Mouse (Mus musculus): Measurements from ENCODE around the gene Hnrnpab. TPM values are rescaled to one million over a fixed set of nuclear protein-coding genes. Genes with fewer than 3 reads are reported as not detected.

Hnrnpab gene
- total and polyA plus RNA-seq, 3 experiments, result 893 to 2,181 (median 1,100) TPM

GRCm38 (mm10) chr11:51594715-51595350 is 11.8 kb downstream of the Hnrnpab start:
- H3K79me2 ChIP-seq (replicated peaks; ENCODE audit: control insufficient read depth, extremely low read depth, insufficient read depth, poor library complexity, severe bottlenecking), result peaks cover 2% of the 10 kb centered on the region; the same call in 1 of the 2 replicates
- no peak overlapping the region for H3K9ac ChIP-seq (ENCODE audit: insufficient read depth, low read depth)
- no peaks in the 10 kb centered on the region for H3K9me3 ChIP-seq (replicated peaks; ENCODE audit: low read length)
- H3K36me3 ChIP-seq (replicated peaks in 1 of 2; ENCODE audit: control insufficient read depth in 1 of 2, insufficient read depth in 1 of 2, low read length in 1 of 2), result peaks cover 87 to 96% of the 10 kb centered on the region in 2 experiments
- no peak overlapping the region for H3K27ac ChIP-seq (ENCODE audit: insufficient read depth, low read depth)
- no peak overlapping the region for H3K4me3 ChIP-seq (replicated peaks in 1 of 3; ENCODE audit: low read depth in 2 of 3, low read length in 2 of 3, poor library complexity in 1 of 3)
- dilution Hi-C loops (cut with MboI; ENCODE audit: extremely low pct_ligation_motif_present, extremely low pct_unique_long_range_greater_than_20kb, low sequenced_read_pairs), result no loop called here
- H3K4me1 ChIP-seq (ENCODE audit: control insufficient read depth in 1 of 2, insufficient read depth in 2 of 2), result peaks cover 0 to 20% of the 10 kb centered on the region in 2 experiments; a peak in 1 of 4 replicates
- no peak for DNase-seq (ENCODE audit: extremely low read depth)
- TF ChIP-seq NELFE (IDR thresholded peaks at IDR 0.05; ENCODE audit: low read depth, low read length) (no peak), POLR2A (IDR thresholded peaks at IDR 0.05; ENCODE audit: low read depth, low read length) (peak; percentile 53), JUND (conservative IDR thresholded peaks at IDR 0.05; ENCODE audit: low read depth, low read length) (no peak), NRF1 (IDR thresholded peaks at IDR 0.05; ENCODE audit: low read depth, low read length) (no peak), USF2 (conservative IDR thresholded peaks at IDR 0.05; ENCODE audit: low read depth, low read length) (no peak), JUN (IDR thresholded peaks at IDR 0.05; ENCODE audit: insufficient read depth, low read depth, low read length) (no peak), MXI1 (IDR thresholded peaks at IDR 0.05; ENCODE audit: low read depth, low read length) (no peak), ZNF384 (IDR thresholded peaks at IDR 0.05; ENCODE audit: low read depth, low read length) (no peak), TBP (conservative IDR thresholded peaks at IDR 0.05; ENCODE audit: low read depth, low read length) (0 out of 2 replicates have a peak, but pooled peaks have one; percentile 28), BHLHE40 (IDR thresholded peaks at IDR 0.05; ENCODE audit: low read depth, low read length) (no peak)
- no peaks in the 10 kb centered on the region for H3K27me3 ChIP-seq (replicated peaks)
- in situ Hi-C loops (cut with MboI; ENCODE audit: low pct_ligation_motif_present, low pct_unique_long_range_greater_than_20kb, low sequenced_read_pairs), result no loop called here
- H3K4me2 ChIP-seq (ENCODE audit: insufficient read depth, low read depth, poor library complexity, severe bottlenecking), result no peak overlapping the region

GRCm38 (mm10) chr11:51593849-51594248 is 12.8 kb downstream of the Hnrnpab start:
- Histone ChIP-seq H3K36me3 (replicated peaks in 1 of 2; ENCODE audit: control insufficient read depth in 1 of 2, insufficient read depth in 1 of 2, low read length in 1 of 2) (peaks cover 81 to 96% of the 10 kb centered on the region in 2 experiments), H3K27me3 (replicated peaks) (no peaks in the 10 kb centered on the region), H3K9ac (ENCODE audit: insufficient read depth, low read depth) (no peak overlapping the region), H3K9me3 (replicated peaks; ENCODE audit: low read length) (no peaks in the 10 kb centered on the region), H3K4me1 (ENCODE audit: control insufficient read depth in 1 of 2, insufficient read depth in 2 of 2) (peaks cover 0 to 17% of the 10 kb centered on the region in 2 experiments; a peak in 1 of 4 replicates), H3K4me3 (replicated peaks in 1 of 3; ENCODE audit: low read depth in 2 of 3, low read length in 2 of 3, poor library complexity in 1 of 3) (no peak overlapping the region), H3K27ac (ENCODE audit: insufficient read depth, low read depth) (0 out of 2 replicates have a peak overlapping the region, but pooled peaks have one; percentile 6), H3K4me2 (ENCODE audit: insufficient read depth, low read depth, poor library complexity, severe bottlenecking) (no peak overlapping the region), H3K79me2 (replicated peaks; ENCODE audit: control insufficient read depth, extremely low read depth, insufficient read depth, poor library complexity, severe bottlenecking) (no peaks in the 10 kb centered on the region)
- in situ Hi-C loops (cut with MboI; ENCODE audit: low pct_ligation_motif_present, low pct_unique_long_range_greater_than_20kb, low sequenced_read_pairs) (no loop called here), dilution Hi-C loops (cut with MboI; ENCODE audit: extremely low pct_ligation_motif_present, extremely low pct_unique_long_range_greater_than_20kb, low sequenced_read_pairs) (no loop called here)
- no peak for DNase-seq (ENCODE audit: extremely low read depth)
- no peak for TF ChIP-seq CHD1 (IDR thresholded peaks at IDR 0.05; ENCODE audit: low read depth, low read length)
- TF ChIP-seq CHD2 (IDR thresholded peaks at IDR 0.05; ENCODE audit: low read length), result 0 out of 2 replicates have a peak, but pooled peaks have one; percentile 21

- H3K9ac ChIP-seq (ENCODE audit: insufficient read depth, low read depth), result no peak overlapping the region
- no peak for DNase-seq (ENCODE audit: extremely low read depth)
- no peak overlapping the region for H3K27ac ChIP-seq (ENCODE audit: insufficient read depth, low read depth)
- TF ChIP-seq ZMIZ1 (IDR thresholded peaks at IDR 0.05; ENCODE audit: low read depth, low read length) (peak; percentile 6; the same call in 1 of the 2 replicates), KAT2A (IDR thresholded peaks at IDR 0.05; ENCODE audit: insufficient replicate concordance, low read length) (no peak), NELFE (IDR thresholded peaks at IDR 0.05; ENCODE audit: low read depth, low read length) (no peak), E2F4 (IDR thresholded peaks at IDR 0.05; ENCODE audit: insufficient replicate concordance, low read depth, low read length) (no peak), MXI1 (IDR thresholded peaks at IDR 0.05; ENCODE audit: low read depth, low read length) (no peak)
- dilution Hi-C loops (cut with MboI; ENCODE audit: extremely low pct_ligation_motif_present, extremely low pct_unique_long_range_greater_than_20kb, low sequenced_read_pairs) (no loop called here), in situ Hi-C loops (cut with MboI; ENCODE audit: low pct_ligation_motif_present, low pct_unique_long_range_greater_than_20kb, low sequenced_read_pairs) (no loop called here)
- H3K27me3 ChIP-seq (replicated peaks), result no peaks in the 10 kb centered on the region
- H3K79me2 ChIP-seq (replicated peaks; ENCODE audit: control insufficient read depth, extremely low read depth, insufficient read depth, poor library complexity, severe bottlenecking), result no peaks in the 10 kb centered on the region
- no peak overlapping the region for H3K4me2 ChIP-seq (ENCODE audit: insufficient read depth, low read depth, poor library complexity, severe bottlenecking)
- H3K9me3 ChIP-seq (replicated peaks; ENCODE audit: low read length), result no peaks in the 10 kb centered on the region
- peaks cover 0 to 14% of the 10 kb centered on the region in 2 experiments; a peak in 1 of 4 replicates for H3K4me1 ChIP-seq (ENCODE audit: control insufficient read depth in 1 of 2, insufficient read depth in 2 of 2)
- H3K36me3 ChIP-seq (replicated peaks in 1 of 2; ENCODE audit: control insufficient read depth in 1 of 2, insufficient read depth in 1 of 2, low read length in 1 of 2), result peaks cover 77 to 94% of the 10 kb centered on the region in 2 experiments
- no peak overlapping the region for H3K4me3 ChIP-seq (replicated peaks in 1 of 3; ENCODE audit: low read depth in 2 of 3, low read length in 2 of 3, poor library complexity in 1 of 3)
Observed at GRCm38 (mm10) chr11:51593368-51593767, 13.3 kb downstream of the Hnrnpab start.
